Mouse (Mus musculus): Measurements from ENCODE around the gene Arhgef19. TPM values are rescaled to one million over a fixed set of nuclear protein-coding genes. Genes with fewer than 3 reads are reported as not detected.
A peak's percentile ranks its signal among the peaks of the same experiment; 100 is the strongest.

Arhgef19 gene
- polyA plus RNA-seq, 1 experiment from 2014 or later, result 0.61 TPM

- Histone ChIP-seq H3K4me2 (no peak overlapping the region), H3K36me3 (ENCODE audit: control insufficient read depth, insufficient read depth, low read length) (no peaks in the 10 kb centered on the region), H3K9me3 (ENCODE audit: control insufficient read depth, low read length) (no peaks in the 10 kb centered on the region), H3K4me1 (ENCODE audit: control insufficient read depth, insufficient read depth, low read length) (peaks cover 2% of the 10 kb centered on the region; the same call in 1 of the 2 replicates), H3K27ac (ENCODE audit: low read depth, low read length) (no peak overlapping the region), H3K9ac (ENCODE audit: low read length) (no peak overlapping the region), H3K4me3 (ENCODE audit: low read depth, low read length) (no peak overlapping the region), H3K27me3 (ENCODE audit: control insufficient read depth, insufficient read depth, low read length) (peaks cover 20% of the 10 kb centered on the region)
- 70% methylated on average over 2 of the region's 2 CpGs for WGBS
- ATAC-seq (ENCODE audit: low FRiP score) (no peak), DNase-seq (ENCODE audit: low spot score, missing footprints) (peak; percentile 85)
These were observed 13.3 kb downstream of the Arhgef19 start for GRCm38 (mm10) chr4:141252641-141253040.

GRCm38 (mm10) chr4:141254234-141254633, 14.9 kb downstream of the Arhgef19 start:
- Histone ChIP-seq H3K4me3 (ENCODE audit: low read depth, low read length) (no peak overlapping the region), H3K9me3 (ENCODE audit: control insufficient read depth, low read length) (no peaks in the 10 kb centered on the region), H3K27ac (ENCODE audit: low read depth, low read length) (no peak overlapping the region), H3K36me3 (ENCODE audit: control insufficient read depth, insufficient read depth, low read length) (no peaks in the 10 kb centered on the region), H3K4me1 (ENCODE audit: control insufficient read depth, insufficient read depth, low read length) (no peaks in the 10 kb centered on the region; the same call in 1 of the 2 replicates), H3K27me3 (ENCODE audit: control insufficient read depth, insufficient read depth, low read length) (peaks cover 5% of the 10 kb centered on the region), H3K9ac (ENCODE audit: low read length) (no peak overlapping the region), H3K4me2 (no peak overlapping the region)
- WGBS, result 80% methylated on average over 16 of the region's 16 CpGs
- no peak for ATAC-seq (ENCODE audit: low FRiP score)
- peak; percentile 45 for DNase-seq (ENCODE audit: low spot score, missing footprints)

GRCm38 (mm10) chr4:141257440-141257839, 18.1 kb downstream of the Arhgef19 start:
- no peaks in the 10 kb centered on the region for H3K9me3 ChIP-seq (ENCODE audit: control insufficient read depth, low read length)
- 70% methylated on average over 5 of the region's 5 CpGs for WGBS

DNA sequence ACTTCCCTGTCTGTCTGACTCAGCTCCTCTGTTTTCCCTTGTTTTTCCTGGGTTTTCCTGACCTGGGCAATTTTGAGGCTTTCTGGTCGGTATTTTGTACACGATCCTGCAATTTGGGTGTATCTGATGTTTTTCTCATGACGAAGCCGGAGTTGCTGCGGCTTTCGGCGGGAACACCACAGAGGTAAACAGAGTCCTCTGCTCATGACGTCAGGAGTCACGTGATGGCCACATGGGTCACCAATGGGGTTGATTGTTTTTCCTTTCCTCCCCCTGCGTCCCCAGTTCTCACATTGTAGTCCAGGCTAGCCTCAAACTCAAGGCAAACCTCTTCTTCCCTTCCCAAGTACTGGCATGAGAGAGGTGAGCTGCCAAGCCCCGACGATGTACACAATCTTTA, 20.1 kb downstream of the Arhgef19 start:
- H3K4me1 ChIP-seq (ENCODE audit: control insufficient read depth, insufficient read depth, low read length), result no peaks in the 10 kb centered on the region
- no peak overlapping the region for H3K4me2 ChIP-seq
- H3K27me3 ChIP-seq (ENCODE audit: control insufficient read depth, insufficient read depth, low read length), result no peaks in the 10 kb centered on the region
- 81% methylated on average over 12 of the region's 12 CpGs for WGBS
- H3K27ac ChIP-seq (ENCODE audit: low read depth, low read length), result no peak overlapping the region
- no peaks in the 10 kb centered on the region for H3K36me3 ChIP-seq (ENCODE audit: control insufficient read depth, insufficient read depth, low read length)
- no peak overlapping the region for H3K4me3 ChIP-seq (ENCODE audit: low read depth, low read length)
- DNase-seq (ENCODE audit: low spot score, missing footprints), result no peak
- H3K9me3 ChIP-seq (ENCODE audit: control insufficient read depth, low read length), result no peaks in the 10 kb centered on the region
- no peak for ATAC-seq (ENCODE audit: low FRiP score)
- H3K9ac ChIP-seq (ENCODE audit: low read length), result no peak overlapping the region

More at GRCm38 (mm10) chr4:141257440-141257839, 18.1 kb downstream of the Arhgef19 start:
- DNase-seq (ENCODE audit: low spot score, missing footprints) (peak; percentile 85), ATAC-seq (ENCODE audit: low FRiP score) (no peak)
- Histone ChIP-seq H3K4me3 (ENCODE audit: low read depth, low read length) (no peak overlapping the region), H3K27ac (ENCODE audit: low read depth, low read length) (no peak overlapping the region), H3K36me3 (ENCODE audit: control insufficient read depth, insufficient read depth, low read length) (no peaks in the 10 kb centered on the region), H3K4me1 (ENCODE audit: control insufficient read depth, insufficient read depth, low read length) (no peaks in the 10 kb centered on the region), H3K4me2 (no peak overlapping the region), H3K9ac (ENCODE audit: low read length) (no peak overlapping the region), H3K27me3 (ENCODE audit: control insufficient read depth, insufficient read depth, low read length) (no peaks in the 10 kb centered on the region)

DNA sequence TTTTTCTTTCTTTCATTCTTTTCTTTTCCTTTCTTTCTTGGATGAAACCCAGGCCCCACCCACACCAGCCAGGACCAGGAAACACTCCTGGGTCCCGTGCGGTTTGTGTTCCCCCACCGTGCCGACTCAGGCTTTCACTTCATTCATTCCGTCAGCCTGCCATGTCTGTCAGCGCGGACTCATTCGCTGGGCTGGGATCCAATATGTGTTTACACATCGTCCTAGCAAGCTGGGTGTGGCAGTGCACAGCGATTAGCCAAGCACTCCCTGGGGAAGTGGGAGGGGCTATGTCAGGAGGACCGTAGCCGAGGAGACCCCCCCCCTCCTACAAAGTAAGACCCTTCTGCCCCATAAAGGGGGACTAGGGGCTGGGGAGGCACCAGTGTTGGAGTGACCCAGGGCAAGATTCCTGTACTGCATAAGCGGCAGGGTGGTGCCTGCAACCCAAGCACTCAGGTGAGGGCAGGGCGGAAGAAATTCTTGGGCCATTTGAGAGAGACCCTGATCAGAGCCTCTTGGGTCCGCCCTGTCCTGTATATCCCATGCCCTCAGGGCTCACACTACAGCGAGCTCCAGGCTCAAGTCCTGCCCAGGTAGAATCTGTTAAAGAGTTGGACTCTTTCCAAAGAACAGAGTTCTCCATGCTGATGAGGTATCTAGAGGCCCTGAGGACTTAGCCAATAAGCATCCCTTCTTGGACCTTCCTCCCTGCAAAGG, 20.9 kb downstream of the Arhgef19 start:
- no peak overlapping the region for H3K4me2 ChIP-seq
- H3K27me3 ChIP-seq (ENCODE audit: control insufficient read depth, insufficient read depth, low read length), result no peaks in the 10 kb centered on the region
- no peaks in the 10 kb centered on the region for H3K36me3 ChIP-seq (ENCODE audit: control insufficient read depth, insufficient read depth, low read length)
- H3K4me1 ChIP-seq (ENCODE audit: control insufficient read depth, insufficient read depth, low read length), result no peaks in the 10 kb centered on the region
- WGBS, result 77% methylated on average over 16 of the region's 16 CpGs
- H3K9ac ChIP-seq (ENCODE audit: low read length), result no peak overlapping the region
- no peak overlapping the region for H3K27ac ChIP-seq (ENCODE audit: low read depth, low read length)
- DNase-seq (ENCODE audit: low spot score, missing footprints) (no peak), ATAC-seq (ENCODE audit: low FRiP score) (no peak)
- H3K4me3 ChIP-seq (ENCODE audit: low read depth, low read length), result no peak overlapping the region
- no peaks in the 10 kb centered on the region for H3K9me3 ChIP-seq (ENCODE audit: control insufficient read depth, low read length)

GRCm38 (mm10) chr4:141262906-141263637, 23.8 kb downstream of the Arhgef19 start:
- Histone ChIP-seq H3K36me3 (ENCODE audit: control insufficient read depth, insufficient read depth, low read length) (no peaks in the 10 kb centered on the region), H3K9me3 (ENCODE audit: control insufficient read depth, low read length) (no peaks in the 10 kb centered on the region), H3K4me1 (ENCODE audit: control insufficient read depth, insufficient read depth, low read length) (no peaks in the 10 kb centered on the region), H3K4me2 (no peak overlapping the region), H3K27ac (ENCODE audit: low read depth, low read length) (no peak overlapping the region), H3K27me3 (ENCODE audit: control insufficient read depth, insufficient read depth, low read length) (no peaks in the 10 kb centered on the region), H3K9ac (ENCODE audit: low read length) (no peak overlapping the region), H3K4me3 (ENCODE audit: low read depth, low read length) (no peak overlapping the region)
- DNase-seq (ENCODE audit: low spot score, missing footprints) (no peak), ATAC-seq (ENCODE audit: low FRiP score) (no peak)
- 85% methylated on average over 10 of the region's 10 CpGs for WGBS

DNA sequence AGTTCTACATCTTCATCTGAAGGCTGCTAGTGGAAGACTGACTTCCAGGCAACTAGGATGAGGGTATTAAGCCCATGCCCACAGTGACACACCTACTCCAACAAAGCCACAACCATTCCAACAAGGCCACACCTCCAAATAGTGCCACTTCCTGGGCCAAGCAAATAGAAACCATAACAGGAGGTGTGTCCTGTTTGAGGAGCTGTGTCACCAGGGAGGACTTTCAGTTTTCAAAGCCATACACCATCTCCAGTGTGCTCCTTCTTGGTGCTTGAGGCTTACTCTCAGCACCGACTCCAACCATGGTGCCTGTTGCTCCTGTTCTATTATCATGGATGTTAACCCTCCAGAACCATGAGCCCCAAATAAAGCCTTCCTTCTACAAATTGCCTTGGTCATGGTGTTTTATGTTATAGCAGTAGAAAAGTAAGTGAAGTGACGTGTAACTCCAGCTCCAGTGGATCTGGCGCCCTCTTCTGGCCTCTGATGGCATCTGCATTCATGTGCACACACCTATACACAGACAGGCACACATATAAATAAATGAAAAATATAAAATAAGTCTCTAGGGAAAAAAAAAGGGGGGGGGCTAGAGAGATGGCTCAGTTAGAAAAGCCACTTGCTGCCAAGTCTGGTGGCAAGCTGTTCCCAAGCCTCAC, 26.8 kb downstream of the Arhgef19 start:
- Histone ChIP-seq H3K4me3 (ENCODE audit: low read depth, low read length) (no peak overlapping the region), H3K4me1 (ENCODE audit: control insufficient read depth, insufficient read depth, low read length) (no peaks in the 10 kb centered on the region), H3K36me3 (ENCODE audit: control insufficient read depth, insufficient read depth, low read length) (no peaks in the 10 kb centered on the region), H3K27ac (ENCODE audit: low read depth, low read length) (no peak overlapping the region), H3K9me3 (ENCODE audit: control insufficient read depth, low read length) (no peaks in the 10 kb centered on the region), H3K4me2 (no peak overlapping the region), H3K9ac (ENCODE audit: low read length) (no peak overlapping the region), H3K27me3 (ENCODE audit: control insufficient read depth, insufficient read depth, low read length) (no peaks in the 10 kb centered on the region)
- ATAC-seq (ENCODE audit: low FRiP score) (no peak), DNase-seq (ENCODE audit: low spot score, missing footprints) (no peak)
- WGBS, result 86% methylated on average over 3 of the region's 3 CpGs

DNA sequence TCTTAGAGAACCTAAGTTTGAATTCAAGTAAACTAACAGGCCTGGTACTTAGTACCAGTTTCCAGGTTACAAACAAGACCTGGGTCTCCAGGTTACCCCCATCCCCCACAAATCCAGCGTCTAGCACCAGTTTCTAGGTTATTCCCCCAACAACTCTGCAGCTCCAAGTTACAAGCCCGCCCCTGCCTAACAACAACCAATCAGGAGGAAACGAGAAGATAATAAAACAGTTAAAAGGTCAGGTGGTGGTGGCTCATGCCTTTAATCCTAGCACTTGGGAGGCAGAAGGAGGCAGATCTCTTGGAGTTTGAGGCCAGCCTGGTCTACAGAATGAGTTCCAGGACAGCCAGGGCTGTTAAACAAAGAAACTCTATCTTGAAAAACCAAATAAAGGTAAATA, 28.0 kb downstream of the Arhgef19 start:
- H3K27ac ChIP-seq (ENCODE audit: low read depth, low read length), result no peak overlapping the region
- no peaks in the 10 kb centered on the region for H3K9me3 ChIP-seq (ENCODE audit: control insufficient read depth, low read length)
- peaks cover 2% of the 10 kb centered on the region; the same call in 1 of the 2 replicates for H3K27me3 ChIP-seq (ENCODE audit: control insufficient read depth, insufficient read depth, low read length)
- H3K9ac ChIP-seq (ENCODE audit: low read length), result no peak overlapping the region
- ATAC-seq (ENCODE audit: low FRiP score) (no peak), DNase-seq (ENCODE audit: low spot score, missing footprints) (no peak)
- H3K36me3 ChIP-seq (ENCODE audit: control insufficient read depth, insufficient read depth, low read length), result no peaks in the 10 kb centered on the region
- WGBS, result 84% methylated on average over 3 of the region's 3 CpGs
- no peak overlapping the region for H3K4me3 ChIP-seq (ENCODE audit: low read depth, low read length)
- no peaks in the 10 kb centered on the region for H3K4me1 ChIP-seq (ENCODE audit: control insufficient read depth, insufficient read depth, low read length)
- no peak overlapping the region for H3K4me2 ChIP-seq

GRCm38 (mm10) chr4:141267837-141268236, 28.5 kb downstream of the Arhgef19 start:
- Histone ChIP-seq H3K4me1 (ENCODE audit: control insufficient read depth, insufficient read depth, low read length) (no peaks in the 10 kb centered on the region), H3K4me3 (ENCODE audit: low read depth, low read length) (no peak overlapping the region), H3K9me3 (ENCODE audit: control insufficient read depth, low read length) (no peaks in the 10 kb centered on the region), H3K27ac (ENCODE audit: low read depth, low read length) (no peak overlapping the region), H3K4me2 (no peak overlapping the region), H3K27me3 (ENCODE audit: control insufficient read depth, insufficient read depth, low read length) (peaks cover 3% of the 10 kb centered on the region; the same call in 1 of the 2 replicates), H3K36me3 (ENCODE audit: control insufficient read depth, insufficient read depth, low read length) (no peaks in the 10 kb centered on the region), H3K9ac (ENCODE audit: low read length) (no peak overlapping the region)
- DNase-seq (ENCODE audit: low spot score, missing footprints) (peak; percentile 95), ATAC-seq (ENCODE audit: low FRiP score) (no peak)
- WGBS, result 47% methylated on average over 9 of the region's 9 CpGs
